Mouse (Mus musculus) natural killer cell, adult 2 months (primary cell): Measurements from ENCODE around the gene Ppp1r18.

Experiments used
- DNase-seq, 2 experiments: peaks; one replicate each; pipeline ENCODE4 v3.0.0; 2022; ENCODE audit warnings: low spot score in 2 of 2

Gene Ppp1r18

DNA sequence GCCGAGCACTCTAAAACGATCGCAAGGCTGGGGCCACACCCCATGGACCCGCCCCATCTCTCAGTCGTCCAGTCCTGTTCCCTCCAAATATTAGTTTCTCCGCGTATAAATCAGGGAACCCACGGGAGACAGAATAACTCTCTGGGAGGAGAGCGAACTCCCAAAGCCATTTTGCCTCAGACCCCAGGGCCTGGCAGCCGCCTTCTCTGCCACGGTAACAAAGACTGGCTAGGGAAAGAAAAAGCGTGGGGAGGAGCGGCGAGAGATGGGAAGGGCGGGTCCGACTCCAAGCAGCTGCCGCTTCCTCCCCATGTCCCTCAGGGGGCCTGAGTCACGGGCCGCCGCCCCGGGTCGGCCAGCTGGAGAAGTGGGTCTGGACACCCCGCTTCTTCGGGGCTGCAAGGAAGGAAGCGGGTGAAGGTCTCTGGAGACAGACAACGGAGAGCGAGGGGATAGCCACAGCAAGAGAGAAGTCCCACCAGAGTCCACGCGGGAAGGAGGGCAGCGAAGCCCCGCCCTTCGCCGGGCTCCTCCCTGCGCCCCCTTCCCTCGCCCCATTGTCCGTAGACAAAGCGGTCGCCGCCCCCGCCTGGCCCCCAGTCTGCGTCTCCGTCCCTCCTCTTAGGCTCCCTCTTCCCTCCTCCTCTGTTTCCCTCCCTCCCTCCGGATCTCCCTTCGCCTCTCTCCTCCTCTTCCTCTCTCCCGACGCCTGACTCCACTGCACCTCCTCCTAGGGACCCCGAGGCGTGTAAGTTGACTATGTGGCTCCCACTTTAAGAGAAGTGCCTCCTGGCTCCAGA, at the start of gene Ppp1r18:
Gene Ppp1r18 (plus strand): TSS at position 113 of the 800 bp plus-strand sequence.
- DNase-seq, result peak; percentile 6 to 26

DNA sequence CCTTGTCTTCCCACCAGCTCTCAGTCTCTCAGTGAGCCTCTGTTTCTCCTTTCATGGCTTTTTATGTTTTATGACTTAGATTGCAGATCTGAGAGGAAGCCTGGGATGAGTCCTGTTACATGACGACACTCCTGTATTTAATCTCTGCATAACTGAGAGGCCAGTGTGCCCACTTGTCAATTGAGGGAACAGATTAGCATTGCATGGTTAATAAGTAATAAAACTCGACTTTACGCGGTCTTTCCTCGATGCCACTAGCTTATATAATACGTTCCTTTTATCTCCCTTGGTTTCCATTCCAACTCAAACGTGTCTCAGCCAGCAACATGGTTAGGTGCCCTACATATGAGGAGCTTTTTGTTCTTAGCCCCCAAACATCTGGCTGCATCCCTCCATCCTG, 49.6 kb upstream of the Ppp1r18 start:
- no peak for DNase-seq

DNA sequence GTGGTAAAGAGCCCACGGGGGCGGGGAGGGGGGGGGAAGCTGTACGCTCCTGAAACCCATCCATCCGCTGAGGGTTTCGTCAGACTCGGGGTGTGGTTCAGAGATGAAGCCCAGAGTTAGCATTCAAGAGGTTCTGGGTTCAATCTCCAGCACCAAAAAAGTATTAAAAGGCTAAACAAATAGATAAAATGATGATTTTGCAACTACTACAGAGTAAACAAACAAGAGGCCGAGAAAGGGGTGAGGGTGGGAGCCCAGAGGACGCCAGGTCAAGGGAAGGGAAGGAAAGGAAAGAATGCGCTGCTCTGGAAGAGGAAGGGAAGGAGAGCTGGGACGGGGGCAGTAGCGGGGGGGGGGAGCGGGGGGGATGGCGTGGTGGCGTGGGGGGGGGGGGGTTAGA, 48.7 kb upstream of the Ppp1r18 start:
- DNase-seq, result no peak

DNA sequence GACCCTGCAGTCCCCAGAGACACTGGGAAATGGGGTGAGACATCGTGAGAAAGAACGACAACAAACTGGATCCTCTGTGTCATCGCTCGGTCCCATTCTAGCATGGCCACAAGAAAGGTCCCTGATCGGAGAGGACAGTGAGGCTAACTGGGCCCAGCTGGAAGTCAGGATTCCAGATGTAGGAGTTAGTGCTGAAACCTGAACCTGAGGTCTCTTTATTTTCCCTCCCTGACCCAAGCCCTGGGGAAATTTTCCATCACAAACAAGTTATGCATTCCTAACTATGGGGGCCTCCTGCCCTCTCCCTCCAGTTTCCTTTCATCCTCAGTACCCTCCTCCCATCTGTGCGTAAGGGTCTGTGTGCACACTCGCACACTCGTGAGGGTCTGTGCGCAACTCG, 48.2 kb upstream of the Ppp1r18 start:
- no peak for DNase-seq

DNA sequence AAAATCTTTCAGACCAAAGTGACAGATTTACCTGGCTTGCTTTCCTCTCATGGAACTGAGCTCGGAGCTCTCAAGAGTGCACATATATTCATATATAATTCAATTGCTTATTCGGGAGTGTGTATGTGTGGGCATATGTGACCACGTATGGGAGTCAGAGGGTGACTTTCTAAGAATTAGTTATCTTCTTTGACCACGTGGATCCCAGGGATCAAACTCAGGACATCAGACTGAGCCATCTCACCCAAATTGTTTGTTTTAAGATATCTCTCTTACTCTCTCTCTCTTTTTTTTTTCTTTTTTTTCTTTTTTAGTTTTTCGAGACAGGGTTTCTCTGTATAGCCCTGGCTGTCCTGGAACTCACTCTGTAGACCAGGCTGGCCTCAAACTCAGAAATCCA, 45.3 kb upstream of the Ppp1r18 start:
- no peak for DNase-seq

DNA sequence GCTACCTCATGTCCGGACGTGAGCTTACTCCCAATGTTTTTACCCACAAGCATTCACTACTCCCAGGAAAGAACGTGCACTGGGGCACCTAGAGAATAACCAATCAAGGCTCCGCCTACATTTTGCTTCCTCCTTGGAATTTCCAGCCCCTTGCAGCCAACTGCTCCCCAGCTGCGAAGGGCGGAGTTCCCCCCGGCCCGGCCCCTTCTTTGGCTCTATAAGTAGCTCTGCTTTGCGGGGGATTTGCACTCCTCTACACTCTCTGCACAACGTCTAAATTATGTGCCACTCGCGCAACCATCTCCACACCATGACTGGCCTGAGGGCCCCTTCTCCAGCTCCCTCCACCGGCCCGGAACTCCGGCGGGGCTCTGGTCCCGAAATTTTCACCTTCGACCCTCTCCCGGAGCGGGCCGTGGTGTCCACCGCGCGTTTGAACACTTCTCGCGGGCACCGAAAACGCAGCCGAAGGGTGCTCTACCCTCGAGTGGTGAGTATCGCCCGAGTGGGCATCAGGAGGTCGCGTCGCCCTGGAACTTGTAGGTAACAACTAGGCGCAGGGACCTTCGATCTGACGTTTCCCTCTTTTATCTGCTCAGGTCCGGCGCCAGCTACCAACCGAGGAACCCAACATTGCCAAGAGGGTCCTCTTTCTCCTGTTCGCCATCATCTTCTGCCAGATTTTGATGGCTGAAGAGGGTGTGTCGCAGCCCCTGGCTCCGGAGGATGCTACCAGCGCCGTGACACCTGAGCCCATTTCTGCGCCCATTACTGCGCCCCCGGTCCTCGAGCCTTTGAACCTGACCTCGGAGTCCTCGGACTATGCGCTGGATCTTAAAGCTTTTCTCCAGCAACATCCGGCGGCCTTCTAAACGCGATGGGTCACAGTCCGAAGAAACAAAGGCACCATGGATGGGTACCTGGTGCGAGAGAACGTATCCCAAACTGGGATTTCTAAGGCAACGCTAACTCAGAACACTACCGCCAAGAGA, 43.7 kb upstream of the Ppp1r18 start, which contains the start of gene Ier3:
Gene Ier3 (plus strand): TSS at position 246 of the 992 bp plus-strand sequence.
- DNase-seq, result peak; percentile 46 to 59

DNA sequence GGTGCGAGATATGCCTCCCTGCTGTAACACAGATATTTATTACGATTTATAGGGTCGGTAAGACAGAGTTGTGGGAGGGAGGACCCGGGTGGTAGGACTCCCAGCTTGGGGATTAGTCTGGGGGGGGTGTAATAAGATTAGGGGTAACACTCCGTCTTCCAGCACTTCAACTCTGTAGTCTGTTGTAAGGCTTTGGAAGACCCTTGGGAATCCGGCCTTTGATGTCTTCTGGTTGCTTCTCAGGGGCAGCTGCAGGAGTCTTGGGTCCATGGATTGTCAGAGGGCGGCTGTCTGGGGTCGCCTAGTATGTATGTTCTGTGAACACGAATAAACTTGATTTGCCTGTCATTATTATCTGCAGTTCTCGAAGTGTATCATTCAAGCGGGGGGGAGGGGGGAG, 42.8 kb upstream of the Ppp1r18 start:
- no peak for DNase-seq

DNA sequence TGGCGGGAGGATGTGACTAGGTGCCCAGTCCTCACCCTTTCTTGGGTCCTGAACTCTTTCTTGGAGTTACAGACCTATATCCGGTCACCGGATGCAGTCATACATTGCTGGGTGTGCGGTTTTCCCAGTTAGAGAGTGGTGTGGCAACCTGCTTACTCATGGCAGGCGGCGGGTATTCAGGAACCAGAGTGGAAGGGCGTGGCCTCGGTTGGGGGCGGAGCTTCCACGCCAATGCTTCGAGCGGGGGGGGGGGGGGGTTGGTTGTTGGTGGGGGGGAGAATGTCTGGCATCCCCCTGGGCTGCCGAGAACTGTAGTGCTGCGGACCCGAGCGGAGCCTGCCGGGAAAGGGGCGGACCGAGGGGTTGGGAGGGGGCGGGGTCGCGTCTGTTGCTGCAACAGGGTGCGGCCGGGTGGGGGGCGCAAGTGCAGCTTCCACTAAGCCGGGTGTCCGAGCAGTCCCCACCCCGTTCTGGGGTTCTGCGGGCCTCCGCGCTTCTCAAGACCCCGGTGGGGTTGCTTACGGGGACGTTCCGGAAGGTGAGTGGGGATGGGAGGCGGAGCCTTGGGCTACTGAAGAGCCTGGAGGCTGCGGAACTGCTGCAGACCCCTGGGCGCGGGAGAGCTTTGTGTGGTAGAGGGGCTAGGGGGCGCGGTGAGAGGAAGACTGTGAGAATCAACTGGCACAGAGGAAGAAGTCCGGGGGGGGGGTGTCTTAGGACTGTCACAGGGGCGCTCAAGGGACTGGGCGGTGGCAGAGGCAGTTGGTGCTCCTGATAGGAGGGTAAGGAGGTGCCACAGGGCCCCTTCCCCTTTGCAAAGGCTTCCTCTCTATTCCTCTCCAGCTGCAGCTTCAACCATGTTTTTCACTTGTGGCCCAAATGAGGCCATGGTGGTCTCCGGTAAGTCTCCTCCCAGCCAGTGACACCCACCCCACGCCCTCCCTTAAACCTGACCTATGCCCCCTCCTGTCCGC, 42.1 kb upstream of the Ppp1r18 start, which contains the start of gene Flot1:
Gene Flot1 (plus strand): TSS at position 267 of the 974 bp plus-strand sequence.
- DNase-seq, result peak; percentile 81 to 84

DNA sequence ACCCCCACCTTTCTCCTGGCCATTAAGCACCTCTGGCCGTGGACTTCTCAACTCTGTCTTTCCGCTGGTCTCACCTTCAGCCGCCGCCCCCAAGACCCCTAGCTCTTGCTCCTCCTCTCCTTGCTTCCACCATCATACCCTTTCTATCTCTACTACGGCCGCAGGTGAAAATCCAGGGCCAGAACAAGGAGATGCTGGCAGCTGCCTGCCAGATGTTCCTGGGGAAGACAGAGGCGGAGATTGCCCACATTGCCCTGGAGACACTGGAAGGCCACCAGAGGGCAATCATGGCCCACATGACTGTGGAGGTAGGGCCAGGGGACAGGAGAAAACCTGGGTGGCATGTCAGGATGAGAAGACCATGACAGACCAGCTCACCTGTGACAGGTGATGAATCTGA, 41.0 kb upstream of the Ppp1r18 start:
- DNase-seq, result peak in 1 of 2 experiments; percentile 14

DNA sequence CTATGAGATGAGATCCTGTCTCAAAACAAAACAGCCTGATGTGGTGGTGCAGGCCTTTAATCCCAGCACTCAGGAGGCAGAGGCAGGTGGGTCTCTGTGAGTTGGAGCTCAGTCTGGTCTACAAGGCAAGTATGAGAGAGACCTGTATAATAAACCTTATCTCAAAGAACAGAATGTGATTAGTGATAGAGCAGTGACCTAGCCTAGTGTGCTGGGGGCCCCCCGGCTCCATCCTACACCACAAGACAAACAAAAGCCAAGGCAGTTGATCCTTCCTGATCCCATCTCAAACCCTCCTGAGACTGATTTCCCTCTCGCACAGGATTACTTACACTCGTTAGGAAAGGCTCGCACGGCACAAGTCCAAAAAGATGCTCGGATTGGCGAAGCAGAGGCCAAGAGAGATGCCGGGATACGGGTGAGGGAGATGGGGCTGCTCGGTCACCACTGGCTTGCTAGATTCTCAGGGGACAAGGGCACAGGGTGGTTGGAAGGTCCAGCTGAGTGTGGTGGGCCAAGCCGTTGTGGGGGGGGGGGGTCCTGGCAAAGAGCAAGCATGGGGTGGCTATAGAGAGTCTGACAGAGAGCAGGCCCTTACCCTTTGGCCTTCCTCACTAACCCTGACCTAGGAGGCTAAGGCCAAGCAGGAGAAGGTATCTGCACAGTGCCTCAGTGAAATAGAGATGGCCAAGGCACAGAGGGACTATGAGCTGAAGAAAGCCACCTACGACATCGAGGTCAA, 40.1 kb upstream of the Ppp1r18 start:
- no peak for DNase-seq

DNA sequence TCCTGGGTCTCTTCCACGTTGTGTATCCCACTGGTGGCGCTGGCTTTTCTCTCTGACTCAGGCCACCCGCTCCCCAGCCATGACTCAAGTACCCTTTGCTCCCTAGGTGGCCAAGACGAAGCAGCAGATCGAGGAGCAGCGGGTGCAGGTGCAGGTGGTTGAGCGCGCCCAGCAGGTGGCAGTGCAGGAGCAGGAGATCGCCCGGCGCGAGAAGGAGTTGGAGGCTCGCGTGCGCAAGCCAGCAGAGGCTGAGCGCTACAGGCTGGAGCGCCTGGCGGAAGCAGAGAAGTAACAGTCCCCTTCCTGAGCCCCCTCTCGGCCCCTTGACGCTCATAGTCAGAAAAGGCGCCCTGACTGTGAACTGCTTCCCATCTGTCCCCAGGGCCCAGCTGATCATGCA, 35.7 kb upstream of the Ppp1r18 start:
- peak; percentile 83 to 90 for DNase-seq

DNA sequence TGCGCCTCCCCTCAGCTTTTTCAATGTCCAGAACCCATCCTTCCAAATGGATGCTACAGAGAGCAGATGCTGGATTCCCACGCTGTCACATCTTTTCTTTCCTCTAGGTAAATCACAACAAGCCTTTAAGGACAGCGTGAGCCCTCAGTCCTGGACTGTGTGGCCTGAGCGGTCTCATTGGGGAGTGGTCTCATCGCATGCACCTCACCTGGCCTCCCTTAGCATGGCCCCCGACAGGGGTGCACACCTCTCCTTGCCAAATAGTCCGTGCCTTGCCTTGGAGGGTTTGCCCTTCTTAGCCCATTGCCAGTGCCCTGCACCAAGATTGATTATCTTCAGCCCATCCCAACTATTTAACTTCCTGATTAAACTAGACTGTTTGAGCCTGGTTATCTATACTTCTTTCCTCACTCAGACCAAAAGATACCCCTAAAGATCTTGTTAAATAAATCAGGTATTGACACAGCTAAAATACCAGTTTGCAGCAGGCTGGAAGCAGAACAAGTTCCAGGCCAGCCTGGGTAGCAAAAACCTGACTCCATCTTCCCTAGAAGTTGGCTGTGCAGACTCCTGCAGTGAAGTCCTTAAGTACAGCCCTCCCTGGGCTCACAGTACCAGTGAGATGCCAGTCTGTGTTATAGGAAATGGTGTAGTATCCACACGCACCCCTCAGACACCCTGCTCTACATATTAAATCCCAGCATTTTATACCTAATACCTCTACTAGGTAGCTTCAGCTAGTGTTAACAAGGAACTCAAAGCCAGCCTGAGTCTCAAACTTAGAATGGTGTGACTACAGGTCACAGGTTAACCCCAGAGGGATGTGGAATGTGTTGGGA, 32.8 kb upstream of the Ppp1r18 start:
- DNase-seq, result no peak

DNA sequence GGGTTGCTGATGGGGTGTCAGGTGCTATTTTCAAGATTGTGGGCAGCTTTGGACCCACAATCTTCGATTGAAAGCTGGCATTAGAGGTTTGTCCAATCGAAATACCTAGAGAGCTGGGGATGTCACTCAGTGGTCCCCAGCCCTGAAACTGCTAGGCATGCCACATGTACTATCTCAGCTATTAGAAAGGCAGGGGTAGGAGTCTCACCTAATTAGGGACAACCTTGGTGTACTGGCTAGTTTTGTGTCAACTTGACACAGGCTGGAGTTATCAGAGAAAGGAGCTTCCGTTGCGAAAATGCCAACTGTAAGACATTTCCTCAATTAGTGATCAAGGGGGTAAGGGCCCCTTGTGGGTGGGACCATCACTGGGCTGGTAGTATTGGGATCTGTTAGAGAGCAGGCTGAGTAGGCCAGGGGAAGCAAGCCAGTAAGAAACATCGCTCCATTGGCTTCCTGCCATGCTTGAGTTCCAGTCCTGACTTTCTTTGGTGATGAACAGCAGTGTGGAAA, 32.1 kb upstream of the Ppp1r18 start:
- no peak for DNase-seq

DNA sequence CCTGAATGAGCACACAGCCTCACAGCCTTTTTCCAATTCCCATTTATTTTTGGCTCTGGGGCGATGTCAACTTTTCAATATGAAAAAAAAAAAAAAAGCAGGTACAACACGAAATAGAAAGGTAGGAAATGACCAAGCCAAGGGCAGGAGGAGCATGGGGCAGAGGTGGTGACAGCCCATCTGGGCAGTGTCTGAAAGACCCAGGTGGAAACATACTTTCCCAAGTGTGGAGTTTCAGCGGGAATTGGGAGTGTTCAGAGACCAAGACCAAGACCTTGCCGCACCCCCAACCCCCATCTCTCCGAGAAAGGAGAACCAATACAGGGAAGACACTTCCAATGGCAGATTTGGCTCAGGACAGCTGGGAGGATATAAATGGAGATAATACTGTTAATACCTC, 31.5 kb upstream of the Ppp1r18 start:
- no peak for DNase-seq

DNA sequence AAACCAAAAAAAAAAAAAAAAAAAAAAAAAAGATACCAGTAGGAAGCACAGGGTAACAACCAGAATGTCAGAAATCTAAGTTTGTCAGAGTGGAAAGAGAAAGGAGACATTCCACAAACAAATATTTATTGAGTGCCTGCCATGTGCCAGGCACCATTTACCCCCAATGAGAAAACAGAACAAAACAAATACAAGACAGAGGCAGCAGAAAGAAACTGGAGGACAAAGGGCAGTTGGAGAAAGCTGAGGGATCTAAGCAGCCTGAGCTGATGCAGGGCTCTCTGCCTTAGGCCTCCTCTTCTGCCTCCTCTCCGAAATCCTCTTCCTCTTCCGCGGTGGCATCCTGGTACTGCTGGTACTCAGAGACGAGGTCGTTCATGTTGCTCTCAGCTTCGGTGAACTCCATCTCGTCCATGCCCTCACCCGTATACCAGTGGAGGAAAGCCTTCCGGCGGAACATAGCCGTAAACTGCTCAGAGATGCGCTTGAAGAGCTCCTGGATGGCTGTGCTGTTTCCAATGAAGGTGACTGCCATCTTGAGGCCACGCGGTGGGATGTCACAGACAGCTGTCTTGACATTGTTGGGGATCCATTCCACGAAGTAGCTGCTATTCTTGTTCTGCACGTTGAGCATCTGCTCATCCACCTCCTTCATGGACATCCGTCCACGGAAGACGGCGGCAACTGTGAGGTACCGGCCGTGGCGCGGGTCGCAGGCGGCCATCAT, 30.5 kb upstream of the Ppp1r18 start:
- no peak for DNase-seq

DNA sequence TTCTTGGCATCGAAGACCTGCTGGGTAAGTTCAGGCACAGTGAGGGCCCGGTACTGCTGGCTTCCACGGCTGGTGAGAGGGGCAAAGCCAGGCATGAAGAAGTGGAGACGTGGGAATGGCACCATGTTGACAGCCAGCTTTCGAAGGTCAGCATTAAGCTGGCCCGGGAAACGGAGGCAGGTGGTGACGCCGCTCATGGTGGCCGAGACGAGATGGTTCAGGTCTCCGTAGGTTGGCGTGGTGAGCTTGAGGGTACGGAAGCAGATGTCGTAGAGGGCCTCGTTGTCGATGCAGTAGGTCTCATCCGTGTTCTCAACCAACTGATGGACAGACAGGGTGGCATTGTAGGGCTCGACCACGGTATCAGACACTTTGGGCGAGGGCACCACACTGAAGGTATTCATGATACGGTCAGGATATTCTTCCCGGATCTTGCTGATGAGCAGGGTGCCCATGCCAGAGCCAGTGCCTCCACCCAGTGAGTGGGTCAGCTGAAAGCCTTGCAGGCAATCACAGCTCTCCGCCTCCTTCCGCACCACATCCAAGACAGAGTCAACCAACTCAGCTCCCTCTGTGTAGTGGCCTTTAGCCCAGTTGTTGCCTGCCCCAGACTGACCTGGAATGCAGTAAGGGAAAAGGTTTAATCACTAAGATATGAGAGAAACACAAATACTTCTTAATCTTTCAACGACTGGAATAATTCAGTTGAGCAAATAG, 29.8 kb upstream of the Ppp1r18 start:
- DNase-seq, result no peak

DNA sequence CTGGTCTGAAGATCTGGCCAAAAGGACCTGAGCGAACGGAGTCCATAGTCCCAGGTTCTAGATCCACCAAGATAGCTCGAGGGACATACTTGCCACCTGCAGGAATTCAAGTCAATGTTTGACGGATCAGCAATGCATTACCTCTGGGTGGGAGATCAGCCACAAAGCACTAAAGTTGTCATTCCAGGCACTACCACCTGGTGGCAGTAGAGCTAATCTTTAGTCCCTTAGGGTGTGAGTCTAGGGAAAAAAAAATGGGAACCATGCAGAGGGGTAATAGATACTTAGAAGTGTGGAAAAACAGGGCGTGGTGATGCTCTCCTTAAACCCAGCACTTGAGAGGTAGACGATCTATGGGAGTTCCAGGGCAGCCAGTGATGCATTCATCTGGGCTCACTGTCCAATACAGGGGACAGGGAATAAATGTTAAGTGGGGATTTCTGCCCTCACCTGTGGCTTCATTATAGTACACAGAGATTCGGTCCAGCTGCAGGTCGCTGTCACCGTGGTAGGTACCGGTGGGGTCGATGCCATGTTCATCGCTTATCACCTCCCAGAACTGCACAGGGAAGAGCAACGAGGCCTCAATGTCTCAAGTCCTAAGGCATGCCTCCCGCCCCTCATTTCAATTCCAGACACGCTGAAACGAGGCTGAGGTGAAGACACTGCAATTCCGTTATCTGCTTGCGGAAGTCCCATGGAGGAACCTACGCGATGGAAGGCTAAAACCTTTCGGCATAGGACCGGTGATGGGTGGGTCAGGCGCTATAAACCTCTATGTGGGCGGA, 29.0 kb upstream of the Ppp1r18 start:
- peak; percentile 71 to 79 for DNase-seq
